Mouse (Mus musculus): ENCODE measurements at regions not wholly inside any gene's neighbourhood (a gene's known extent, or its start where the extent isn't known, plus 50 kb on each side); places are given as distances from the start of the nearest gene placed in this dataset.

DNA sequence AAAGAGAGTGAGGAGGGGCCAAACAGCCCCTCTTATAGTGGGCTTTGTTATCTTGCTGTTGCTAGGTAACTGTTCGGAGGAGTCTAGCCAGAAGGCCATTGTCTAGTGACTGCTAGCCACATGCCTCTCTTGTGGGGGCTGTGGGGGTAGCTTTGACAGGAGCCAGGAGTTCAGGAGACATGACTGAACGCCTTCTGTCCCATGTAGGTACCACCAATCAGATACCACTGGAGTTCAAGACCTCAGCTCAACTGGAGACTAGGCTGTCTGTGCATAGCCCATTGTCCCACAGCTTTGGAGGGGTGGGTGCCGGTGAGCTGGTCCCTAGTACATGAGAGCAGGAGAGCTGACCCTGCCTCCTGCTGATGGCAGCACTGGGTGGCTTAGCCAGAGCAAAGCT, 82.4 kb upstream of the Unc93a2 start:
- ATAC-seq (ENCODE audit: insufficient read depth) (no peak), DNase-seq (ENCODE audit: low read depth in 3 of 3, low spot score in 3 of 3) (no peak)
- no peaks in the 10 kb centered on the region for H3K27me3 ChIP-seq (ENCODE audit: control insufficient read depth, insufficient read depth, low read length)
- H3K27ac ChIP-seq, result no peak overlapping the region
- no peaks in the 10 kb centered on the region for H3K36me3 ChIP-seq (replicated peaks; ENCODE audit: control insufficient read depth, insufficient read depth, low read depth)
- no peaks in the 10 kb centered on the region for H3K9me3 ChIP-seq (ENCODE audit: control insufficient read depth, low read length)
- TF ChIP-seq CTCF (IDR thresholded peaks at IDR 0.05; ENCODE audit: low read depth) (no peak), EP300 (IDR thresholded peaks at IDR 0.05; ENCODE audit: low read depth) (no peak)
- H3K4me3 ChIP-seq (ENCODE audit: insufficient read depth in 1 of 2, low read depth in 2 of 2, low read length in 2 of 2), result no peak overlapping the region
- 42% methylated on average over 3 of the region's 3 CpGs for WGBS (ENCODE audit: insufficient replicate concordance)
- no peaks in the 10 kb centered on the region for H3K4me1 ChIP-seq (replicated peaks; ENCODE audit: control insufficient read depth in 2 of 2, insufficient read depth in 2 of 2, low read length in 1 of 2)
- H3K4me2 ChIP-seq (ENCODE audit: low read depth), result no peak overlapping the region
- no peak overlapping the region for H3K9ac ChIP-seq (replicated peaks)

DNA sequence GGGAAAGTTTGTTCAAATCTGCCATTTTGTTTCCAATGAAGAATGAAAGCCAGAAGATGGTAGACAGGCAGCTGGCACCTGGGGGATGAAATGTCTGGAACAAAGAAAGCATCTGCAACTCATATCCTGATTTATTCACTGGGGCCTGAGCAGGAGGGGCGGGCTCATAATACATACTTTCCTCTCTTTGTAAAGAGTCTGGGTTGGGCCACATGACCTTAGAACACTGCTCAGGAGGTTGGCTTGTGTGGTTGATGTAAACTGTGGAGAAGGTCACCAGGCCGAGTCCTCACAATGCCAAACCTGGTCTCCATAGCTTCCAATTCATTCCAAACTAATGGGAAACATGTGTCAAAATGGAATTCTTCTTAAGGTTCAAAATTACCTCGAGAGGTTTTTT, 79.6 kb upstream of the Unc93a2 start:
- Histone ChIP-seq H3K36me3 (replicated peaks; ENCODE audit: control insufficient read depth, insufficient read depth, low read depth) (no peaks in the 10 kb centered on the region), H3K4me2 (ENCODE audit: low read depth) (no peak overlapping the region), H3K9ac (replicated peaks) (no peak overlapping the region), H3K27ac (no peak overlapping the region), H3K4me3 (ENCODE audit: insufficient read depth in 1 of 2, low read depth in 2 of 2, low read length in 2 of 2) (no peak overlapping the region), H3K9me3 (ENCODE audit: control insufficient read depth, low read length) (no peaks in the 10 kb centered on the region), H3K27me3 (ENCODE audit: control insufficient read depth, insufficient read depth, low read length) (no peaks in the 10 kb centered on the region), H3K4me1 (replicated peaks; ENCODE audit: control insufficient read depth in 2 of 2, insufficient read depth in 2 of 2, low read length in 1 of 2) (no peaks in the 10 kb centered on the region)
- 38% methylated on average over 3 of the region's 3 CpGs for WGBS (ENCODE audit: insufficient replicate concordance)
- ATAC-seq (ENCODE audit: insufficient read depth) (no peak), DNase-seq (ENCODE audit: low read depth in 3 of 3, low spot score in 3 of 3) (no peak)
- TF ChIP-seq CTCF (IDR thresholded peaks at IDR 0.05; ENCODE audit: low read depth) (no peak), EP300 (IDR thresholded peaks at IDR 0.05; ENCODE audit: low read depth) (no peak)

DNA sequence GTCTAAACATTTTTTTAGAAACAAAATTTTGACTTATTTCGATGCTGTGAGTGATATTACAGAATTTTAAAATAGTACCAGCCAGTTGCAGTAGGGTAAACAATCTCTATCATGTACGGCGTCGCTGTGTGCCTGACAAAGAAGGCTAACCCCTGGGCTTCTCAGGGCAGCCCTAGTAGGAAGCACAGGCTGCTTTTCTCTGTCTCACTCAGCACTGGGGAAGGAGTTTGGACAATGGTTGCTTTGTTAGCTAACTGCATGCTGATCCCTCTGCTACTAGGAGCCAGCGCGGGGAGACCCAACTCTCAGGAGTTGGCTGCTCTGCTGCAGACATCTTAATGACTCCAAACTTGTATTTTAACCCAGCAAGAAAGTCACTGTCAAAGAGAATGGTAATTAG, 75.9 kb upstream of the Unc93a2 start:
- Histone ChIP-seq H3K27me3 (ENCODE audit: control insufficient read depth, insufficient read depth, low read length) (no peaks in the 10 kb centered on the region), H3K27ac (no peak overlapping the region), H3K36me3 (replicated peaks; ENCODE audit: control insufficient read depth, insufficient read depth, low read depth) (no peaks in the 10 kb centered on the region), H3K9ac (replicated peaks) (no peak overlapping the region), H3K4me3 (ENCODE audit: insufficient read depth in 1 of 2, low read depth in 2 of 2, low read length in 2 of 2) (no peak overlapping the region), H3K4me2 (ENCODE audit: low read depth) (no peak overlapping the region), H3K9me3 (ENCODE audit: control insufficient read depth, low read length) (no peaks in the 10 kb centered on the region), H3K4me1 (replicated peaks; ENCODE audit: control insufficient read depth in 2 of 2, insufficient read depth in 2 of 2, low read length in 1 of 2) (no peaks in the 10 kb centered on the region)
- no peak for TF ChIP-seq EP300 (IDR thresholded peaks at IDR 0.05; ENCODE audit: low read depth)
- TF ChIP-seq CTCF (IDR thresholded peaks at IDR 0.05; ENCODE audit: low read depth), result no peak
- DNase-seq (ENCODE audit: low read depth in 3 of 3, low spot score in 3 of 3) (no peak), ATAC-seq (ENCODE audit: insufficient read depth) (no peak)
- 55% methylated on average over 6 of the region's 6 CpGs for WGBS (ENCODE audit: insufficient replicate concordance)

DNA sequence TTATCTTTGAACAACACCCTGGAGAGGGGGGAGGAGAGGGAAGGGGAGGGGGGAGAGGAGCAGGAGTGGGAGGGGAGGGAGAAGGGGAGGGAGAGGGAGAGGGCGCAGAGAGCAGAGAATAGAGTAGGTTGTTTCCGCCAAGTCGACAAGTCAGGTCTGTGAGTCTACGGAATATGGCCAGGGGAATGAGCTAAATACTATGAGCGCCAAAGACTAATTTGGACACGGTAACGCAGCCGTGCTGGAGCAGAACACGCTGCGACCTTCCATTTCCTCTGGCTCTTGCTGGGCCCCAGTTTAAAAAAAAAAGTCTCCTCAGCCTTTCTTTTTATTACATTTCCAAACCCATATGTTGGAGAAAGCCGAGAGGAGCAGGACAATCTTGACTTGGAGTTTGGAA, 71.7 kb upstream of the Unc93a2 start:
- H3K36me3 ChIP-seq (replicated peaks; ENCODE audit: control insufficient read depth, insufficient read depth, low read depth), result no peaks in the 10 kb centered on the region
- no peaks in the 10 kb centered on the region for H3K4me1 ChIP-seq (replicated peaks; ENCODE audit: control insufficient read depth in 2 of 2, insufficient read depth in 2 of 2, low read length in 1 of 2)
- no peak overlapping the region for H3K9ac ChIP-seq (replicated peaks)
- no peak for TF ChIP-seq CTCF (IDR thresholded peaks at IDR 0.05; ENCODE audit: low read depth)
- no peak for TF ChIP-seq EP300 (IDR thresholded peaks at IDR 0.05; ENCODE audit: low read depth)
- DNase-seq (ENCODE audit: low read depth in 3 of 3, low spot score in 3 of 3) (no peak), ATAC-seq (ENCODE audit: insufficient read depth) (no peak)
- H3K9me3 ChIP-seq (ENCODE audit: control insufficient read depth, low read length), result no peaks in the 10 kb centered on the region
- no peak overlapping the region for H3K4me3 ChIP-seq (ENCODE audit: insufficient read depth in 1 of 2, low read depth in 2 of 2, low read length in 2 of 2)
- H3K27ac ChIP-seq, result no peak overlapping the region
- 81% methylated on average over 11 of the region's 11 CpGs for WGBS (ENCODE audit: insufficient replicate concordance)
- no peaks in the 10 kb centered on the region for H3K27me3 ChIP-seq (ENCODE audit: control insufficient read depth, insufficient read depth, low read length)
- no peak overlapping the region for H3K4me2 ChIP-seq (ENCODE audit: low read depth)

DNA sequence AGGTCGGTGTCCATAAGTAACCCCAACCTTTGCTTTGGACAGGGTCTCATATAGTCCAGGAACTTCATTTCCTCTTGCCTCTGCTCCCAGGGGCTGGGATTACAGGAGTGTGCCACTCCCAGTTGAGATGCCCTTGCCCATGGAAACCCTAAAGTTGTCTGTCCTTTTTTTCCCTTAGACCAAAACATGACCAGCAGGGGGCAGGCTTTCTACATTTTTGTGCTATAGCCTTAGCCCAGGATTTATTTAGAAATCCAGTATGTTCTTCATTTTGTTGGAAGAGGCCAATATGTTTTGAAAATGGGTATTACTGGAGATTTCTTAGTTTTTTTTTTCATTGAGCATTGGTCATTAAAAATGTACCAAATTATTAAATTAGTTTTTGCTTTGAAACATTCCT, 58.6 kb upstream of the Unc93a2 start:
- H3K36me3 ChIP-seq (replicated peaks; ENCODE audit: control insufficient read depth, insufficient read depth, low read depth), result no peaks in the 10 kb centered on the region
- H3K9me3 ChIP-seq (ENCODE audit: control insufficient read depth, low read length), result no peaks in the 10 kb centered on the region
- WGBS (ENCODE audit: insufficient replicate concordance), result 46% methylated on average over 1 of the region's 1 CpGs
- TF ChIP-seq CTCF (IDR thresholded peaks at IDR 0.05; ENCODE audit: low read depth), result peak; percentile 41
- TF ChIP-seq EP300 (IDR thresholded peaks at IDR 0.05; ENCODE audit: low read depth), result no peak
- ATAC-seq (ENCODE audit: insufficient read depth) (no peak), DNase-seq (ENCODE audit: low read depth in 3 of 3, low spot score in 3 of 3) (peak in 2 of 3 experiments; percentile 13 to 17)
- H3K4me2 ChIP-seq (ENCODE audit: low read depth), result no peak overlapping the region
- no peaks in the 10 kb centered on the region for H3K4me1 ChIP-seq (replicated peaks; ENCODE audit: control insufficient read depth in 2 of 2, insufficient read depth in 2 of 2, low read length in 1 of 2)
- no peak overlapping the region for H3K27ac ChIP-seq
- H3K9ac ChIP-seq (replicated peaks), result no peak overlapping the region
- no peaks in the 10 kb centered on the region for H3K27me3 ChIP-seq (ENCODE audit: control insufficient read depth, insufficient read depth, low read length)
- H3K4me3 ChIP-seq (ENCODE audit: insufficient read depth in 1 of 2, low read depth in 2 of 2, low read length in 2 of 2), result no peak overlapping the region

All from liver, embryonic 14.5 days (tissue).